Mouse (Mus musculus) lung, adult 10 weeks (tissue): ENCODE data around the gene Cdkl3. TPM values are rescaled to one million over a fixed set of nuclear protein-coding genes. Genes with fewer than 3 reads are reported as not detected.

ENCODE experiments used
- polyA plus RNA-seq: library from polyadenylated mRNA; stranded (reverse); fragments of 350-450 nt; fragmentation: Illumina TruSeq; extraction: RNeasy Lipid Tissue Mini Kit (QIAGEN cat#74804); gene quantifications from one replicate; pipeline ENCODE4 v1.2.3, GENCODE M21; 2014; ENCODE audit warnings: low read depth, low replicate concordance; ENCODE audit not compliant: insufficient read depth

The Cdkl3 gene
- polyA plus RNA-seq: 2.6 TPM

DNA sequence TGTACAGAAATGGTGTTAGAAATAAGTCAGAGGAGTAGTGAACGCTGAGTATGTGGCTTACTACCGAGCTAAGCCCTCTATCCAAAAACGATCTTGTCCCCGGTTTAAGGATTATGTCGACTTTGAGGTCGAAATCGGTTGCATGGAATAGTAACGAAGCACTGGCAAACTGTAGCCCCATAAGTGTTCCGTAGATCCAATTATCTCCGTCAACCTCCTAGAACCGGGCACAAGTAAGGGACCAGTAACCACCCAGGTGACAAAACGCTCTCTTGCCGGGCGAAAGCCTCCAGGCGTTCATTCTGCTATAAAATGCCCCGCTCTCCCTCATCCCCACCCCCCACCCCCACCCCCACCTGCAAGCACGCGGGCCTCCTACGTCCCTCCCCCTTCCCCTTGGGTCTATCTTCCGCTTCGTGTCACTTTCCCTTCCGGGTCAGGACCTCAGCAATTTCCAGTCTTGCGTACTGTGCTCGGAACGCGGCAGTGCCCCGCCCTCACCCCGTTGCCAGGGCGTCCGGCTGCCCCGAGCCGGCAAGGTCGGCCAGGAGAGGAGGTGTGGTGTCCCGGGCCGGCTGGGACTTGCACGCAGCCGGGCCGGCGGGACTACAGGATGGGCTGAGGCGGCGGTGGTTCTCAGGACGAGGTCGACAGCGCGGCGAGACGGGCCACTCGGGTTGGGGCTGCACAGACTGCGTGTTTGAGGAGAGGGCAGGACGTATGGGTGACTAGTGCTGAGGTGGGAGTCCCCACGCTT is at the start of gene Cdkl3:
Gene Cdkl3, plus strand, starts transcription at position 450 of the 757 bp plus-strand sequence.

DNA sequence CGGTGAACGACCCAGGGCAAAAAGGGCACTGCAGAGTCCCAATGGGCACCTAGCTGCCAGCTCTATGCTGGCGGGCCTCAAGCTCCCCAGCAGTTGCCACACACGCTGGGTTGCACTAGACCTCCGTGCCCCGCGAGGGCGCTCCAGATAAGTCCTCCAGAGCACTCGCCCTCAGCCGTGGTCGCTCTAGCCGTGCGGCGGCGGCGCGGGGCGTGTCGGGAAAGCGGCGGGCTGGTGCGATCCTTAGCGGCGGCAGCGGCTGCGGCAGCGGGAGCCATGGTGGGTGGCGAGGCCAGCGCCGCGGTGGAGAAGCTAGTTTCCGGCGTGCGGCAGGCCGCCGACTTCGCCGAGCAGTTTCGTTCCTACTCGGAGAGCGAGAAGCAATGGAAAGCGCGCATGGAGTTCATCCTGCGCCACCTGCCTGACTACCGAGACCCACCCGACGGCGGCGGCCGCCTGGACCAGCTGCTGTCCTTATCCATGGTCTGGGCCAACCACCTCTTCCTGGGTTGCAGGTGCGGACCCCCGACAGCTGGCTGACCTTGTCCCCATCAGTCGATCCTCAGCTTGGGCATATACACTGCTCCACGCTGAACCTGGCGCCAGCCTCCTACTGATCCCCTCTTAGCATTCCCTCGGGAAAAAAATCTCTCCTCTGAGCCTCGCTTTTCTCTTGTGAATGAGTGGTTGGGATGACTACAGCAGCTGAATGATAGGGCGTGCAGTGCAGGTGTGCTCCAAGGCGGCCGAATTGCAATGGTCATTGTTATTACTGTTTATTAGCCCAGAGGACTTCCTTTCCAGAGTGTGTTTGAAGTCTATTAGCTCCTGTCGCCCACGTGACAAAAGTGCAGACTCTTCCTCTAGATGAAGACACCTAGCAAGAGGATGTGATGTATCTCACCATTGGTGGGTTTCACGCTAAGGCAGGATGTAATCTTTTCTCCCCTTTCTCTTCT is 36.3 kb upstream of the Cdkl3 start, which contains the start of gene Cdkn2aipnl:
Gene Cdkn2aipnl, plus strand, starts transcription at position 219 of the 959 bp plus-strand sequence.

DNA sequence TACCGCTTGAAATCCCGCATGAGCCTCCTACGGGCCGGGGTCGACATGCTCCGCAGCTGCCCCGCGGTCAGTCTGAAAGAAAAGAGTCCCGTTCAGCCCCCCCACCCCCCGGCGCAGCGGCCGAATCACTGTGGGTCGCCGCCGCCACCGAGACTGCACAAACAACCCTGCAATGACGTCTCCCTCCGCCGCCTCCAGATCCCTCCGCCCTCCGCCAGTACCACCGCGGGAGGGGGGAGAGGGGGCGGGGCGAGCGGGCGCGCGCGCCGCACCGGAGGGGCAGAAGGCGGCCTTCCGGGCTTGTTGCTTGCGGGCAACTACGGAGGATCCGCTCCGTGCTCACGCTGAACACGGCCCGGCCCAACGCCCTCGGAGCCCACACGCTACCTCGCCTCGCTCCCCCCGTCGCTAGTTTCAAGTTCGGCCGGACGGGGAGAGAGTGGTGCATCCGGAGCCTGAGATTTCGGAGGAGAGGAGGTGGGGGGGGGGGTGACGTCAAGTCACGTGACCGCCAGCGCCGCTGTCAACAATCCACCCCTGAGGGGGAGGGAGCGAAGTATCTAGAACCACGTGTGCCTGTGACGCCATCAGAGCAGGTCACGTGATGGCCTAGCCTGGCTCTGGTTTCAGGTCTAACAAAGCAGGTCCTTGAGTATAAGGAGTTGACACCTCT is 3.6 kb upstream of the Cdkl3 start, which contains the start of gene Ube2b:
Gene Ube2b, minus strand, starts transcription at position 473 of the 673 bp plus-strand sequence.

DNA sequence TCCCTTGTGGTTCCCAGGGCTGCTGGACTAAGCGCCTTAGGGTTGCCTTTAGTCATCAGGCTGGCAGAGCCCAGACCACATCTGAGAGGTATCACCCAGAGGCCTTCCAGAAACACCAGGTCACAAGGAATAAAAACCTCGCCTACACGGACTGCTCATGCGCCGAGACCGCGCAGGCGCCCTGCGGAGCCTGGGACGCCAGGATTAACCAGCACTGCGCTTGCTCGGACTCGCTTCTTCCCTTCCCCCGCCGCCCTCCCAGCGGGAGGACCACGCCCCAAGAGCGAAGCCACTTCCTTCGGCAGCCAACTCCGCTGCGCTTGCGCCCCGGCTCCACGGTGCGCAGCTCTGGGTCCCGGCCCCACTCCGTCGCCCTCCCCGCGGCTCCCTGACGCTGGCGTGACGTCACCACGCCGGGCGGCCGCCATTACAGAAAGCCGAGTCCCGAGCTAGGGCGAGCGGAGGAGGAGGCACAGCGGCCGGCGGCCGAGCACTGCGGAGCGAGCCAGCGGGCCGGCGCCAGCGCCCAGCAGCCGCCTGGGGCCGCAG is 94.5 kb downstream of the Cdkl3 start, which contains the start of gene Ppp2ca:
Gene Ppp2ca, plus strand, starts transcription at position 284 of the 549 bp plus-strand sequence.

Other genes with a start within 250 kb of the Cdkl3 start
- gene Sec24a, start 240.6 kb upstream of the Cdkl3 start, polyA plus RNA-seq: 3.5 TPM
- gene Sar1b, start 240.5 kb upstream of the Cdkl3 start, polyA plus RNA-seq: 89.7 TPM
- 10.7 TPM for gene Jade2, start 146.6 kb upstream of the Cdkl3 start, polyA plus RNA-seq
- gene Cdkn2aipnl, start 36.6 kb upstream of the Cdkl3 start, polyA plus RNA-seq: 32.4 TPM
- gene Ube2b, start 3.5 kb upstream of the Cdkl3 start, polyA plus RNA-seq: 157 TPM
- 37.6 TPM for gene Ppp2ca, start 94.5 kb downstream of the Cdkl3 start, polyA plus RNA-seq
- not detected for gene Olfr1373, start 141.3 kb downstream of the Cdkl3 start, polyA plus RNA-seq
- gene Olfr1371, start 209.8 kb downstream of the Cdkl3 start, polyA plus RNA-seq: not detected
- 266 TPM for gene Skp1a, start 227.8 kb downstream of the Cdkl3 start, polyA plus RNA-seq